Mouse (Mus musculus) adrenal gland, postnatal 10 days (tissue): Measurements from ENCODE around the gene Rpl36al. TPM values are rescaled to one million over a fixed set of nuclear protein-coding genes. Genes with fewer than 3 reads are reported as not detected.

Experiments
- DNase-seq: peaks from one replicate; pipeline ENCODE4 v3.0.0; 2021; ENCODE audit warnings: mixed read lengths
- microRNA-seq: library from miRNA; unstranded; fragments of <30 nt; microRNA quantifications from one replicate; pipeline ENCODE4 v1.2.0, GENCODE M21; 2021
- total RNA-seq, 2 experiments: library from RNA; stranded (reverse); gene quantifications; 2 replicates each; pipeline ENCODE4 v1.2.3; 2021

Gene Rpl36al
- total RNA-seq, 2 experiments from 2014 or later: 453 to 493 TPM

DNA sequence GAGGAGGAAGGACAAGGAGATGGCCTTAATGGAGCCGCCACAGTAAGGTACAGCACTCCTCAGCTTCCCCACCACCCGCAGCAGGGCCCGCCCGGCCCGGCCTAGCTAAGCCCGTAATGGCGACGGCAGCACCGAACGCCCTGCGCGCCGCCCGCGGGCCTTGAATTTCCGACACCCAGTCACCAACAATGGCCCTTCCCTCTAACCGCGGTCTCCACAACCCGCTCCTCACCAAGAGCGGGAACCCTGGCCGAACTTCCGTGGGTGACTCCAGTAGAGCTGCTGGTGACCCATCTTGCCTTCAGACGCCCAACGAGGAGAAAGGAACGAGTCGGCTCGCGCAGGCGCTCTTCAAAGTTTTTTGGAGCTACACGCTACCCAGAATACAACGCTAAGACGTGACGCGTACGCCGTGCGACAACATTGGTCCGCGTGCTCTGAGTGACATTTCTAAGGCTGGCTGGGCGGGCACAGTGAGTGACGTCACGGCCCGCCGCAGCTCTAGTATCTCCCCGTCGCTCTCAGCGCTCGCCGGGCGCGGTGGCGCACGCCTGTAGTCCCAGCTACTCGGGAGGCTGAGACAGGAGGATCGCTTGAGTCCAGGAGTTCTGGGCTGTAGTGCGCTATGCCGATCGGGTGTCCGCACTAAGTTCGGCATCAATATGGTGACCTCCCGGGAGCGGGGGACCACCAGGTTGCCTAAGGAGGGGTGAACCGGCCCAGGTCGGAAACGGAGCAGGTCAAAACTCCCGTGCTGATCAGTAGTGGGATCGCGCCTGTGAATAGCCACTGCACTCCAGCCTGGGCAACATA is 24.9 kb downstream of the Rpl36al start, which contains the start of gene Rps29:
Gene Rps29, minus strand, starts transcription at position 422 of the 813 bp plus-strand sequence.
- peak; percentile 97 for DNase-seq

DNA sequence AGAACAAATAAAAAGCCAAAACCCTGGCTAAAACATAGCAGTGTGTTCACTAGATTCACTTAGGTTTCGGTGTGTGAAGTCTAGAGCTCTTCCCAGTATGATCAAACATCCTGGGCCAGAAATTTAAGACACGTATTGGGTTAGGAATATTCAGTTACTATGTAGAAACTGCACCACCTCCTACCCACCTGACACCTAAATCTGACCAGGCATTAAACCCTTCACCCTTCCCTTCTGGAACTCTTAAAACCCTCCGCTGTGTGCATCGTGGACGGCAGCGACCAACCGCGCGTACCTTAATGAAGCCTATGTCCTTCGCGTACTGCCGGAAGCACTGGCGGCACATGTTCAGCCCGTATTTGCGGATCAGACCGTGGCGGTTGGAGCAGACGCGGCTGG is 25.5 kb downstream of the Rpl36al start:
- DNase-seq: no peak

DNA sequence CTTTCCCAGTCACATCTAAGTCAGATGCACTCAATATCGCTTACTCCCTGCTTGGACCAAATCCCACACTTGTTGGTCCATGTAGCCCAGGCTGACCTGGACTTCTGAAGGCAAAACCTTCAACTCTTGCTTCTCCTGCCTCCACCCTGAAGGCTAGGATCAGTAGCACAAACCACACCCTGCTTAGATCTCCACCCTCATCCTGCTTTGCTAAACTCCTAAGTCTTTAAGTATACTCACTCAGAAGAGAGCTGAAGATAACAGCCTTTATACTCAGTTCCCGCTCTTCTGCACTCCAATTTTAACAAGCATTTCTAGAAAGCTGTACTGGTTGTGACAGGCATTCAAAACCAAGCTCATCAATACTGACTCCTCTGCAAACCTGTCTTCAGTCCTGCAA is 26.8 kb downstream of the Rpl36al start:
- no peak for DNase-seq

DNA sequence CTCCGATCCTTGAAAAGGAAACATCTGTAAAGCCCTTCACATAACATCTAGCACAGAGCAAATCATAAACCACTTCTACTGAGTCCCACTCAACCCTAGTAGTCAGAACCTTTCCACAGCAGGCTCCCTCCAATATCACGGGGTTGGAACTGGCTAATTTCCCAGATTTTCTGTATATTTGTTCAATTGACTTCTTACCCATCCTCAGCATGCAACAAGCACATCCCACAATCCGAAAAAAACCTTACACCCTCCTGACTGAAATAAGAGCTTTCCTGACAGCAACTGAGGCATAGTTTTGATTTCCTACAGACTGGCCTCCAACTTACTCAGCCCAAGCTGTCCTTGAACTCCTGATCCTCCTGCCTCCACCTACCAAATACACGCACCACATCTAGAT is 27.4 kb downstream of the Rpl36al start:
- DNase-seq: no peak

DNA sequence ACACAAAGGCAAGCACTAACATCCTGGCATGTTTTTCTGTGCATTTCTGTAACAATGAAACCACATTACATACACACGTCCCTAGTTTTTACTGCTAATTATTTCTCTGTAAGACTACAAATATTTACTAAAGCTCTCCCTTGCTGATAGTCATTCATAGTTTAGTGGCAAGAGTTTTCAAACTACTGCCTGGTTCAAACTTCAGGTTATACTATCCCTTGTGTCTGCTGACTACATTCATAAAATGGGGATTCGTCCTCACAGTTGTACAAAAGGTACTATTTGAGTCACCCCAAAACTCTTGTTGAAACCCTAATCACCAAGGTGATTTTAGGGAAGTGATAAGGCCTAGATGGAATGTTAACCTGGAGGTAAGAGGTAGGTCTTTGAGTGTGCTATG is 28.0 kb downstream of the Rpl36al start:
- no peak for DNase-seq

DNA sequence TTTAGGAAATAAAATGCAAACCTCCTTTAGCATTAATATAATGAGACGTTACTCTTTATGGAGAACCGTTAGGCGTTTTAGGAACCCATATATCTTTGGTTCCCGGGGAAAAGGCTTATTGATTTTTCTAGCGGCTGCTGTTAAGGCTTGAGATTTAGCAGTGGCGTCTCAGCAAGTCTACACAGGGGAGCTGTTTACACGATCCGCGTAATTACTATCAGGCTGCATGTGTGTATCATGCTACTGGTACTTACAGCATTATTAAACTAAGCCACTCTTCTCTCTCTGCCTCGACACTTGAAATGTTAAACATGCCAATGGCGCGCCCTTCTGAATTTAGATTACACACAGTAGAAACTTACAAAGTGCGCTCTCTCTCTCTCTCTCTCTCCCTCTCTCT is 33.8 kb downstream of the Rpl36al start:
- DNase-seq: no peak

DNA sequence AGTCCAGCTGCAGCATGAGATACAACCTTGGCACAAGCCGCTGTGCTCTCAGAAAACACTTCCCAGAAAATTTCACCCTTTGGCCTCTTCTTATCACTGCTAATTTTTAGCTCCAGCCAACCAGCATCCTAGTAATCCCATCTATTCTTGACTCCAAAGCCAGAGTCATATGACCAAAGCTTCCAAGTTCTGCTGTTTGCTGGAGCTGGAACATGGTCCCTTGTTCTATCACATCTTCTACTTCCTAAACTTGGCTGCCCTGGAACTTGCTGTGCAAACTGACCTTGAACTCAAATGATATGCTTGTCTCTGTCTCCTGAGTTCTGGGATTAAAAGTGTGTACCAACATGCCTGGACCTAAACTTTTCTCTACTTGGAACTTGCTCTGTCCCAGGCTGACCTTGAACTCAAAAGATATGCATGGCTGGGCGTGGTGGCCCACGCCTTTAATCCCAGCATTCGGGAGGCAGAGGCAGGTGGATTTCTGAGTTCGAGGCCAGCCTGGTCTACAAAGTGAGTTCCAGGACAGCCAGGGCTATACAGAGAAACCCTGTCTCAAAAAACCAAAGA is 36.6 kb downstream of the Rpl36al start:
- DNase-seq: no peak

DNA sequence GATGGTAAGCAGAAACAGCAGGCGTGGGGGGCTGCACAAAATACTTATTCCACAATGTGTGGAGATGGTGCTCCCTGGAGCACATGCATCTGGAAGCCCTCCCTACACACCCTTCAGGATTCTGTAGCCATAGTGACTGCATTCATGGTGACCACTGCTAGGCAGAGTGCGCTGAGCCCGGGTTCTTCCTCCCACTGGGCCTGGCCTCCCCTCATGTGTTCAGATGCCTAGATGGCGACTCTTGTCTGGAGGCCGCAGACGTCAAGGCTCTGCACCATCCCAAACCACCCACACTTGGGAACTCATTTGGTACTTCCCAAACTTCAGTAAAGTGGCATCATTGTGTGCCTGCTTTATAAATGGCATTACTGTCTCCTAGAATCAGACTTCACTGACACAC is 40.4 kb downstream of the Rpl36al start:
- DNase-seq: no peak

DNA sequence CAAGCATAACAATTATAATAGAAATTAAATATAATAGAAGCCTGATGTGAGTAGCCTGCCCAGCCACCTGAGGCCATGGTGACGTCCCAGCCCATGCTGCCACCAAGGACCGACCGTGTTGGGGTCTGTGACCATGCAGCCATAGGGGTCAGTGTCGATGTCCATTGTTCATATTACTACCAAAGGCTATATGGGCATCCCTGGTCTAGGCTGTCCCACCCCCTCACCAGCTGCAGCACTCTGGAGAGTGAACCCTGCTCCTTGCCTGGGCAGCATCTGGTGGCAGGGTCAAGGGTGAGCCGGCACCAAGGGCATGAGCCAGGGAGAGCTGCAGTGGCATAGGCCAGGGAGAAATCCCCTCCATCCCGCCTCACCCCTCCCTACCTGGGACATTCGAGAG is 44.0 kb downstream of the Rpl36al start:
- no peak for DNase-seq

DNA sequence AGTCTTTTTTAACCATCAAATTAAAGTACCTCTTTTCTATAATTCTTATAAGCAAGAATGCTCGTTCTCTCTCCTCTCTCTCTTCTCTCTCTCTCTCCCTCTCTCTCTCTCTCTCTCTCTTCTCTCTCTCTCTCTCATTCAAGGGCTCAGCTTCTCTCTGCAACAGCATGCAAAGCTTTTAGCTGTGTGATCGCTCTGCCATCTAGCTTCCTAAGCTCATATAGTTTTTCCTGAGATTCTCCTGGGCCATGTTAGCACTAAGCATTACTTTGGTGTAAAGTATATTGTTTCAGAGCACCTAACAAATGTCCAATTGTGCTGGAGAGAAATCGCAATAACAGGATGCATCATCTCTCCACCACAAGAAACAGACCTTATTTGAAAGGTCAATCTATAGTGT is 44.7 kb downstream of the Rpl36al start:
- no peak for DNase-seq

Small RNAs within 50 kb of the gene (microRNA-seq; reads per million reads assigned to microRNA genes)
- gene Gm47287 (not detected), gene Gm47295 (not detected)

Other genes with a start within 250 kb of the Rpl36al start
- 1,000 to 10,000 TPM; 1,821 to 1,838 TPM for gene Rps29, start 24.9 kb downstream of the Rpl36al start, total RNA-seq
- gene Lrr1, start 15.3 kb downstream of the Rpl36al start, total RNA-seq: 1 to 10 TPM; 1.9 TPM
- 10 to 100 TPM; 41.5 to 49.4 TPM for gene Mgat2, start 74 bp upstream of the Rpl36al start, total RNA-seq
- gene Gm49383, start 13.0 kb upstream of the Rpl36al start, total RNA-seq: 1 to 10 TPM; 5.5 to 6.0 TPM
- gene Dnaaf2, start 14.3 kb upstream of the Rpl36al start, total RNA-seq: 1 to 10 TPM; 1.7 to 2.1 TPM
- gene Gm49384, start 20.2 kb upstream of the Rpl36al start, total RNA-seq: 1 to 10 TPM; 3.7 to 3.9 TPM
- 1 to 10 TPM; 6.0 to 8.6 TPM for gene Pole2, start 44.1 kb upstream of the Rpl36al start, total RNA-seq
- gene Klhdc1, start 57.1 kb upstream of the Rpl36al start, total RNA-seq: 10 to 100 TPM in 1 of 2 experiments, 1 to 10 TPM in 1; 5.8 to 10.5 TPM
- gene Klhdc2, start 112.6 kb upstream of the Rpl36al start, total RNA-seq: 10 to 100 TPM; 67.7 to 80.8 TPM
- 10 to 100 TPM; 33.9 to 39.0 TPM for gene Nemf, start 173.1 kb upstream of the Rpl36al start, total RNA-seq
- gene Arf6, start 188.1 kb upstream of the Rpl36al start, total RNA-seq: 100 to 1,000 TPM in 1 of 2 experiments, 10 to 100 TPM in 1; 94.9 to 116 TPM
- gene Gm9887, start 188.4 kb upstream of the Rpl36al start, total RNA-seq: under 1 TPM in 1 of 2 experiments, not detected in 1; 0.63 TPM